Mouse (Mus musculus) cerebellum, adult 2 months (tissue): Measurements from ENCODE around the gene Eef1akmt2. TPM values are rescaled to one million over a fixed set of nuclear protein-coding genes. Genes with fewer than 3 reads are reported as not detected.

ENCODE experiments used
- DNase-seq, 2 experiments: peaks; one replicate each; pipeline ENCODE4 v3.0.0; 2021
- H3K27ac ChIP-seq: fragments of 200-500 bp; 2 replicates; pipeline ENCODE4 v1.5.1; 2012; ENCODE audit warnings: low read length, control low read depth, inconsistent platforms; ENCODE audit not compliant: insufficient read depth
- H3K27me3 ChIP-seq: fragments of 200-500 bp; 2 replicates; pipeline ENCODE4 v1.6.1; 2012; ENCODE audit warnings: inconsistent platforms, mild to moderate bottlenecking, low read length, moderate library complexity; ENCODE audit not compliant: control insufficient read depth, insufficient read depth
- H3K4me1 ChIP-seq: fragments of 200-500 bp; 2 replicates; pipeline ENCODE4 v1.6.1; 2011; ENCODE audit warnings: low read length; ENCODE audit not compliant: control insufficient read depth, insufficient read depth
- H3K4me3 ChIP-seq: fragments of 200-500 bp; replicated peaks from 2 replicates; pipeline ENCODE3; 2011; ENCODE audit warnings: mild to moderate bottlenecking, low read depth, low read length, control low read depth; ENCODE audit not compliant: insufficient read depth
- CTCF ChIP-seq: fragments of 200-500 bp; IDR thresholded peaks from 2 replicates; pipeline ENCODE4 v1.5.1; 2011; ENCODE audit warnings: low read depth, mild to moderate bottlenecking, control low read depth, low read length, moderate library complexity, borderline replicate concordance; ENCODE audit not compliant: insufficient read depth
- POLR2A ChIP-seq: fragments of 200-500 bp; IDR thresholded peaks from 2 replicates; pipeline ENCODE4 v1.6.1; 2011; ENCODE audit warnings: low read length, control low read depth, borderline replicate concordance; ENCODE audit not compliant: insufficient read depth
- WGBS: fragments of 180-500 bp; shearing (Covaris S2); methylation state at CpG from one replicate; pipeline ENCODE4 v1.1.7; 2018; 5-methylcytosine and 5-hydroxymethylcytosine counted together
- polyA plus RNA-seq: library from polyadenylated mRNA; depleted of rRNA; stranded (reverse); fragments of >200 nt; gene quantifications from 2 replicates; pipeline ENCODE4 v1.2.3, GENCODE M21; 2012

Eef1akmt2 gene
- polyA plus RNA-seq, 1 experiment: 46.3 TPM

GRCm38 (mm10) chr7:132790447-132791219 lies 61.8 kb downstream of the Eef1akmt2 start:
- Histone ChIP-seq H3K4me1 (peaks cover 75% of the 10 kb centered on the region), H3K27me3 (no peaks in the 10 kb centered on the region), H3K27ac (peak overlapping the region; percentile 15), H3K4me3 (no peak overlapping the region)
- WGBS: 48% methylated on average over 14 of the region's 14 CpGs
- no peak for TF ChIP-seq POLR2A
- TF ChIP-seq CTCF: no peak
- no peak for DNase-seq

GRCm38 (mm10) chr7:132788826-132789225 lies 63.6 kb downstream of the Eef1akmt2 start:
- Histone ChIP-seq H3K27ac (peak overlapping the region; percentile 26), H3K27me3 (no peaks in the 10 kb centered on the region), H3K4me1 (peaks cover 76% of the 10 kb centered on the region), H3K4me3 (no peak overlapping the region)
- TF ChIP-seq POLR2A (no peak), CTCF (no peak)
- DNase-seq: peak; percentile 72 to 77
- WGBS: 15% methylated on average over 13 of the region's 13 CpGs

GRCm38 (mm10) chr7:132787496-132788190 lies 64.8 kb downstream of the Eef1akmt2 start:
- DNase-seq: no peak
- peaks cover 74% of the 10 kb centered on the region for H3K4me1 ChIP-seq
- no peak overlapping the region for H3K4me3 ChIP-seq
- no peaks in the 10 kb centered on the region for H3K27me3 ChIP-seq
- TF ChIP-seq POLR2A (no peak), CTCF (no peak)
- peak overlapping the region; percentile 81 for H3K27ac ChIP-seq
- WGBS: 63% methylated on average over 4 of the region's 4 CpGs

- H3K4me1 ChIP-seq: peaks cover 70% of the 10 kb centered on the region
- H3K27ac ChIP-seq: peak overlapping the region; percentile 81
- H3K4me3 ChIP-seq: no peak overlapping the region
- no peak for DNase-seq
- no peaks in the 10 kb centered on the region for H3K27me3 ChIP-seq
- TF ChIP-seq POLR2A (no peak), CTCF (no peak)
- 90% methylated on average over 4 of the region's 4 CpGs for WGBS
Measured at GRCm38 (mm10) chr7:132787022-132787421, 65.5 kb downstream of the Eef1akmt2 start.

- Histone ChIP-seq H3K27ac (peak overlapping the region; percentile 81), H3K4me1 (peaks cover 70% of the 10 kb centered on the region), H3K27me3 (no peaks in the 10 kb centered on the region), H3K4me3 (no peak overlapping the region)
- peak in 1 of 2 experiments; percentile 48 for DNase-seq
- TF ChIP-seq CTCF: no peak
- no peak for TF ChIP-seq POLR2A
- WGBS: 4% methylated on average over 4 of the region's 4 CpGs
Measured at GRCm38 (mm10) chr7:132786522-132786921, 66.0 kb downstream of the Eef1akmt2 start.

- 28% methylated on average over 7 of the region's 7 CpGs for WGBS
- no peak overlapping the region for H3K4me3 ChIP-seq
- TF ChIP-seq POLR2A: no peak
- TF ChIP-seq CTCF: no peak
- peaks cover 75% of the 10 kb centered on the region for H3K4me1 ChIP-seq
- H3K27me3 ChIP-seq: no peaks in the 10 kb centered on the region
- no peak for DNase-seq
- H3K27ac ChIP-seq: peak overlapping the region; percentile 38; the same call in 1 of the 2 replicates
Measured at GRCm38 (mm10) chr7:132786011-132786410, 66.5 kb downstream of the Eef1akmt2 start.

- H3K4me1 ChIP-seq: peaks cover 76% of the 10 kb centered on the region
- TF ChIP-seq POLR2A (no peak), CTCF (no peak)
- H3K27me3 ChIP-seq: no peaks in the 10 kb centered on the region
- 28% methylated on average over 5 of the region's 5 CpGs for WGBS
- no peak overlapping the region for H3K4me3 ChIP-seq
- H3K27ac ChIP-seq: peak overlapping the region; percentile 22; the same call in 1 of the 2 replicates
- DNase-seq: no peak
Measured at GRCm38 (mm10) chr7:132784101-132784500, 68.4 kb downstream of the Eef1akmt2 start.

GRCm38 (mm10) chr7:132781850-132782249 lies 70.6 kb downstream of the Eef1akmt2 start:
- Histone ChIP-seq H3K27ac (peak overlapping the region; percentile 30), H3K4me3 (no peak overlapping the region), H3K27me3 (no peaks in the 10 kb centered on the region), H3K4me1 (peaks cover 79% of the 10 kb centered on the region)
- 13% methylated on average over 6 of the region's 6 CpGs for WGBS
- TF ChIP-seq CTCF: no peak
- no peak for TF ChIP-seq POLR2A
- peak; percentile 66 to 76 for DNase-seq
